Mouse (Mus musculus): ENCODE data around the gene Tbata. TPM values are rescaled to one million over a fixed set of nuclear protein-coding genes. Genes with fewer than 3 reads are reported as not detected.
A peak's percentile ranks its signal among the peaks of the same experiment; 100 is the strongest.

Tbata gene
- total RNA-seq, 1 experiment from 2014 or later, result not detected

GRCm38 (mm10) chr10:61211105-61211504 is 39.4 kb downstream of the Tbata start:
- DNase-seq, result no peak

- DNase-seq, result peak; percentile 80
Measured at GRCm38 (mm10) chr10:61211743-61212142, 40.0 kb downstream of the Tbata start.

GRCm38 (mm10) chr10:61212817-61213216 is 41.1 kb downstream of the Tbata start:
- no peak for DNase-seq

GRCm38 (mm10) chr10:61215658-61216057 is 43.9 kb downstream of the Tbata start:
- no peak for DNase-seq

GRCm38 (mm10) chr10:61216163-61216562 is 44.4 kb downstream of the Tbata start:
- DNase-seq, result no peak

GRCm38 (mm10) chr10:61219318-61219717 is 47.6 kb downstream of the Tbata start:
- DNase-seq, result no peak

GRCm38 (mm10) chr10:61225694-61226093 is 53.9 kb downstream of the Tbata start:
- no peak for DNase-seq

GRCm38 (mm10) chr10:61226784-61227396 is 55.1 kb downstream of the Tbata start:
- DNase-seq, result no peak

GRCm38 (mm10) chr10:61231756-61232155 is 60.0 kb downstream of the Tbata start:
- no peak for DNase-seq

- DNase-seq, result no peak
Measured at GRCm38 (mm10) chr10:61232858-61233567, 61.3 kb downstream of the Tbata start.

GRCm38 (mm10) chr10:61234319-61234718 is 62.6 kb downstream of the Tbata start:
- no peak for DNase-seq

- no peak for DNase-seq
Measured at GRCm38 (mm10) chr10:61235677-61236267, 64.0 kb downstream of the Tbata start.

GRCm38 (mm10) chr10:61236683-61237390 is 65.1 kb downstream of the Tbata start:
- no peak for DNase-seq

- DNase-seq, result no peak
Measured at GRCm38 (mm10) chr10:61237391-61237785, 65.6 kb downstream of the Tbata start.

Small RNA genes lying within 50 kb of the gene (microRNA-seq; reads per million reads assigned to microRNA genes)
- 0 reads per million in 2 experiments for gene Gm44308

Other genes starting within 250 kb of the Tbata start
- gene Pcbd1, start 82.6 kb upstream of the Tbata start, total RNA-seq (2021), result 21.0 and 68.0 TPM in 2 replicates
- 69.3 and 80.6 TPM in 2 replicates for gene Sgpl1, start 24.3 kb upstream of the Tbata start, total RNA-seq (2021)
- gene Adamts14, start 101.5 kb downstream of the Tbata start, total RNA-seq (2021), result 3.0 and 3.1 TPM in 2 replicates
- 0.22 and 0.26 TPM in 2 replicates for gene Prf1, start 125.9 kb downstream of the Tbata start, total RNA-seq (2021)
- 41.8 and 44.5 TPM in 2 replicates for gene Pald1, start 211.6 kb downstream of the Tbata start, total RNA-seq (2021)
- not detected in 2 replicates for gene Nodal, start 246.0 kb downstream of the Tbata start, total RNA-seq (2021)

Data from adrenal gland, postnatal 14 days (tissue).